Mouse (Mus musculus) gastrocnemius, adult 2 months (tissue): Measurements from ENCODE around the gene Fubp1. TPM values are rescaled to one million over a fixed set of nuclear protein-coding genes. Genes with fewer than 3 reads are reported as not detected.
A peak's percentile ranks its signal among the peaks of the same experiment; 100 is the strongest.

Experiments used
- DNase-seq: peaks from one replicate; pipeline ENCODE4 v3.0.0; 2022
- H3K27ac ChIP-seq: fragments of 200-600 bp; 2 replicates; pipeline ENCODE4 v1.8.1; 2022; ENCODE audit warnings: mild to moderate bottlenecking
- H3K4me3 ChIP-seq: fragments of 200-600 bp; 2 replicates; pipeline ENCODE4 v1.8.1; 2022; ENCODE audit warnings: mild to moderate bottlenecking, moderate library complexity
- CTCF ChIP-seq: fragments of 200-600 bp; IDR thresholded peaks from 2 replicates; pipeline ENCODE4 v1.8.1; 2022; ENCODE audit warnings: antibody characterized with exemption, mild to moderate bottlenecking, moderate library complexity
- intact Hi-C: fragments of 180-260 bp; cut with DNase I; formaldehyde crosslinking; loops from one replicate; pipeline ENCODE4 v1.15.1; 2025
- total RNA-seq, 2 experiments: library from RNA; stranded (reverse); gene quantifications; 2 replicates each; pipeline ENCODE4 v1.2.3; 2021

The Fubp1 gene
- total RNA-seq, 2 experiments from 2014 or later: 30.1 to 36.8 TPM

DNA sequence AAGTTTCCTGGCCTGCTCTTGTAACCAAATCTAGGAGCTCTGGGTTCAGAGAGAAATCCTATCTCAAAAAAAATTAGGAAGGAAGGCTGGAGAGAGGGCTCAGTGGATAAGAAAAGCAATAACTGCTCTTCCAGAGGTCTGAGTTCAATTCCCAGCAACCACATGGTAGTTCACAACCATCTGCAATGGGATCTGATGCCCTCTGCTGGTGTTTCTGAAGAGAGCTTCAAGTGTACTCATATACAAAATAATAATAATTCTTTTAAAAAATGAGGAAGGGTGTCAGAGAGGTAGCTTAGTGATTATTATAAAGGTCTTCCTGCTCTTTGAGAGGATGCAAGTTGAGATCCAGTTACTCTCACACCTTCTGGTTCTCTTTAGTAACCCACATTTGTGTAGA lies 14.7 kb downstream of the Fubp1 start:
- no peak for DNase-seq
- TF ChIP-seq CTCF: peak; percentile 22; the same call in 1 of the 2 replicates
- intact Hi-C loops: no loop called here
- no peak overlapping the region for H3K27ac ChIP-seq
- H3K4me3 ChIP-seq: no peak overlapping the region

DNA sequence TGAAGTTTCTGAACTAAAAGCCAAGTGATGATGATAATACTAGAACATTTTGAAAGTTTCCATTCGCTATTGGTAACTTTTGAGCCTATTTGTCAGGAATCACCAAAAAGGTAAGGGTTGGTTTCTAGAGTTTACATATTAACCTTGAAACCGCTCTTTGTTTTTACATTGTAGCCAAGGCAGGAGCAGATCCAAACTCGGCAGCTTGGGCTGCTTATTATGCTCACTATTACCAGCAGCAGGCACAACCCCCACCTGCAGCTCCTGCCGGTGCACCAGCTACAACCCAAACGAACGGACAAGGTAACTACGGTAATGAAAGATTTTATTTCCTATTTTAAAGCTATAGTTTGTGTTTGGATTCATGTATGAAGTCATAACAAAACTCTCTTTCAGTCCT lies 15.7 kb downstream of the Fubp1 start:
- DNase-seq: no peak
- TF ChIP-seq CTCF: no peak
- intact Hi-C loops: no loop called here
- H3K4me3 ChIP-seq: no peak overlapping the region
- no peak overlapping the region for H3K27ac ChIP-seq

- intact Hi-C loops: no loop called here
- Histone ChIP-seq H3K4me3 (no peak overlapping the region), H3K27ac (no peak overlapping the region)
- DNase-seq: no peak
- no peak for TF ChIP-seq CTCF
Observed at GRCm38 (mm10) chr3:152228843-152229242, 18.6 kb downstream of the Fubp1 start.

DNA sequence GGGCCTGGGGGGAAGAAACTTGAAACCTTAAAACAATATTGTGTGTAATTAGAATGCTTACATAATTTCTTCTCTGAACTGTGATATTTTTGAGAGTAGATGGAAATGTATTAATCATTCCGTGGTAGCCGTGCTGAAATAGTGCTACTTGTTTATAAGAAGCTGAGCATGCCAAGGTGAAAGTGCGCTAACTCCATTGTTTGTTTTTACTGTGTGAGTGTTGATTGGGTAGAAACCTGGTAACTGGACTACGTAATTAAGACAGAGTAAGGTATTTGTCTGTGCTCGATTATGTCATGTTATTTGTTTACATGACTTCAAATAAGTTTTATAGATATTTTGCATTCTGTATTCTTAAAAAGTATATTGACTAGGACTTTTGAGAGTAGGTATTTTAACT lies 19.0 kb downstream of the Fubp1 start:
- intact Hi-C loops: no loop called here
- DNase-seq: no peak
- Histone ChIP-seq H3K27ac (no peak overlapping the region), H3K4me3 (no peak overlapping the region)
- no peak for TF ChIP-seq CTCF

- no peak for TF ChIP-seq CTCF
- H3K27ac ChIP-seq: no peak overlapping the region
- DNase-seq: no peak
- no peak overlapping the region for H3K4me3 ChIP-seq
- intact Hi-C loops: loop anchor here (5.0 kb wide), 1 partner anchor 119 kb away; no protein-coding TSS in a partner anchor
Observed at GRCm38 (mm10) chr3:152231333-152232100, 21.3 kb downstream of the Fubp1 start.

DNA sequence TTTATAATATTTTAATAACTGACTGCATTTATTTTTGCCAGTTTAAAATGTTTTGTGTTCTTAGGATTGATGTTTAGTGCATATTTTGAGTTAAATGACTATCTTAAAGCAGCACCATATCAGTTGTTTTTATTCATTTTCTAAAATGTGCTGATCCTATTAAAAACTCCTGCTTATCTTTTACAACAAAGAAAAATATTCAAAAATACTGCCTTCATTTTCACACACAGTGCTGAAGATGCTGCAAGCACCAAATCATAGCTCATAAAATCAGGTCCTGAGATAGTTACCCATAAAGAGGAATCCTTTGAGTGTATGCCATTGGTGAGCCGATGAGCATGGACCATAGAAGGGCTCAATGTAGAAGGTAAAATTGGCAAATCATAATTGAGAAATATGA lies 25.0 kb downstream of the Fubp1 start:
- intact Hi-C loops: no loop called here
- TF ChIP-seq CTCF: no peak
- no peak overlapping the region for H3K27ac ChIP-seq
- no peak overlapping the region for H3K4me3 ChIP-seq
- DNase-seq: no peak

DNA sequence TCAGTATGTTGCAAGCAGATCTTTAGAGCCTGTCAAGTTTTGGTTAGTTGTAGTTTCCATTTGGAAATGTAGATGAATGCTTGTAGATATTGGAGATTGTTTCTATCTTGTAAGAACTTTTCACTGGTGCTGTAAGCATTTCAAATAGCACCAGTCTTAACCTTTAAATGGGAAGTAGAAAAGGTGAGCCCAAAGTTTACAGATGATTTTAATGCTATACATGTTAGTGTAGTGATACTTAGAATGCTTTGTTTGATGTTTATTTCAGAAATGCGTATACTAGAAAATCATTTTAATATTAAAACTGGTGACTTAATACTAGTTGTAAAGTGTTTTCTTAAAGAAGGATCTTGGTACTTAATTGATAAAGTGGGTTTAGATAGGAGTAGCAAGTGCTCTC lies 25.6 kb downstream of the Fubp1 start:
- no peak for TF ChIP-seq CTCF
- Histone ChIP-seq H3K27ac (no peak overlapping the region), H3K4me3 (no peak overlapping the region)
- intact Hi-C loops: no loop called here
- no peak for DNase-seq

DNA sequence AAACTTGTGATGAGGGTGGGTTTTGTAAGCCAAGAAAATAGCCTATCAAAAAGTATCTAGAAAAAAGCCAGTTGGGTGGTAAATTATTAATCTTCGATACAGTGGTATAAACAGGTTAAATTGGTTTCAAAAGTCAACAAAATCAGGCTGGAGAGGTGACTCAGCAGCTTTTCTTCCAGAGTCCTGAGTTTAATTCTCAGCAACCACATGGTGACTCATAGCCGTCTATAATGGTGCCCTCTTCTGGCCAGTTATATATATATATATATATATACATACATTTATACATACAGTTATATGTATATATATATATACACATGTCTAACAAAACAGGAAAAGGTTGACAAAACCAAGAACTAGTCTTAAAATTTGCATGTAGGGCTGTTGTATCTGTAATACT lies 28.6 kb downstream of the Fubp1 start:
- no peak; the same call in 1 of the 2 replicates for TF ChIP-seq CTCF
- DNase-seq: no peak
- intact Hi-C loops: no loop called here
- peak overlapping the region; percentile 53 for H3K27ac ChIP-seq
- no peak overlapping the region for H3K4me3 ChIP-seq

DNA sequence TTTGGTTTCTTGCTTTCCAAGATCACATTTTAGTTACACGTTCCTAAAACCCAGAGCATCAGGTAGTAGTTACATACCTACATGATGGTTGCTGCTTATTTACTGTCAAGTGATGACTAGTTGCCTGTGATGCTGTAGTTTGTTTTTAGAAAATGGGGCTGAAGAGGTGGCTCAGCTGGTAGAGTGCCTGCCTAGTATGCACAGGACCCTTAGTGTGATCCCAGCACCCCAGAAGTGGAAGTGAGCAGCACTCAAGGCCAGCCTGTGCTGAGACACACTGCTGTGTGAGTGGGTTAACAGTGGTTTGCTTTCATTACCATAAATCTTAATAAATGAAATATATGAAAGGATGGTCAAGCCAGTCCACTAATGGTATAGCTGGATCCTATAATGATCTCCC lies 29.4 kb downstream of the Fubp1 start:
- intact Hi-C loops: no loop called here
- H3K4me3 ChIP-seq: no peak overlapping the region
- no peak overlapping the region for H3K27ac ChIP-seq
- DNase-seq: no peak
- no peak for TF ChIP-seq CTCF

- no peak overlapping the region for H3K4me3 ChIP-seq
- DNase-seq: no peak
- H3K27ac ChIP-seq: no peak overlapping the region
- intact Hi-C loops: no loop called here
- no peak for TF ChIP-seq CTCF
Observed at GRCm38 (mm10) chr3:152241098-152241497, 30.9 kb downstream of the Fubp1 start.

GRCm38 (mm10) chr3:152243304-152243703 lies 33.1 kb downstream of the Fubp1 start:
- no peak overlapping the region for H3K4me3 ChIP-seq
- H3K27ac ChIP-seq: no peak overlapping the region
- no peak for TF ChIP-seq CTCF
- intact Hi-C loops: no loop called here
- no peak for DNase-seq

- no peak overlapping the region for H3K27ac ChIP-seq
- TF ChIP-seq CTCF: peak; percentile 36
- DNase-seq: no peak
- intact Hi-C loops: no loop called here
- H3K4me3 ChIP-seq: no peak overlapping the region
Observed at GRCm38 (mm10) chr3:152245273-152245910, 35.2 kb downstream of the Fubp1 start.

DNA sequence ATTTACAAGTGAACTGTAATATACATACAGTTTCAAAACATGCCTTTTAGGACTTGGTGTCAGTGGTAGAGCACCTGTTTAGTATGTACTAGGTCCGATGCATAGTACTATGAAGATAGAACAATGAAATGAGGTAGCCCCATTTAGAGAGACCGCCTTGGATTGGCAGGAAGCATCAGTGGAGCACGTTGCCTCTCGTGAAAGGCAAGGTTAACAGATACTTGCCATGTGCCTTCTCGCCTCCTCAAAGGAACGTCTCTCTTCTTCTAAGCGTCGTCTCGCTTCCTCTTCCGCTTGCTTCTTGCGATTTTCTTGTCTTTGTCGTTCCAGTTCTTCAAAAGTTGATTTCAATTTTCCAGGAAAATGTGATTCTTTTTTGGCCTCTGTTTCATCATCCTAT lies 37.5 kb downstream of the Fubp1 start:
- no peak for DNase-seq
- Histone ChIP-seq H3K27ac (no peak overlapping the region), H3K4me3 (no peak overlapping the region)
- TF ChIP-seq CTCF: no peak
- intact Hi-C loops: no loop called here

GRCm38 (mm10) chr3:152250487-152250886 lies 40.3 kb downstream of the Fubp1 start:
- TF ChIP-seq CTCF: no peak
- no peak for DNase-seq
- Histone ChIP-seq H3K27ac (no peak overlapping the region), H3K4me3 (no peak overlapping the region)
- intact Hi-C loops: no loop called here
